Mouse (Mus musculus) spleen, adult 2 months (tissue): ENCODE data around the gene Gm17660. TPM values are rescaled to one million over a fixed set of nuclear protein-coding genes. Genes with fewer than 3 reads are reported as not detected.

ENCODE experiments used
- DNase-seq, 2 experiments: peaks; one replicate each; pipeline versions ENCODE4 v3.0.0 to v3.0.0-alpha.2; 2012 to 2021; ENCODE audit warnings: low spot score in 2 of 2, low read depth in 1 of 2
- H3K27ac ChIP-seq: fragments of 200-500 bp; 2 replicates; pipeline ENCODE4 v1.5.1; 2012; ENCODE audit warnings: low read length, inconsistent platforms; ENCODE audit not compliant: insufficient read depth
- H3K27me3 ChIP-seq: fragments of 200-500 bp; 2 replicates; pipeline ENCODE4 v1.6.1; 2012; ENCODE audit warnings: mild to moderate bottlenecking, moderate library complexity, low read length, inconsistent platforms; ENCODE audit not compliant: control insufficient read depth, insufficient read depth
- H3K36me3 ChIP-seq: fragments of 200-500 bp; 2 replicates; pipeline ENCODE4 v1.6.1; 2012; ENCODE audit warnings: mild to moderate bottlenecking, low read length, inconsistent platforms; ENCODE audit not compliant: control insufficient read depth, insufficient read depth
- H3K4me1 ChIP-seq: fragments of 200-500 bp; 2 replicates; pipeline ENCODE4 v1.6.1; 2011; ENCODE audit warnings: inconsistent platforms; ENCODE audit not compliant: control insufficient read depth, insufficient read depth, insufficient read length
- H3K4me3 ChIP-seq: fragments of 200-500 bp; 2 replicates; pipeline ENCODE4 v1.5.1; 2011; ENCODE audit warnings: mild to moderate bottlenecking, inconsistent platforms; ENCODE audit not compliant: insufficient read depth, insufficient read length; ENCODE audit errors: extremely low read depth
- CTCF ChIP-seq: fragments of 200-500 bp; IDR thresholded peaks from 2 replicates; pipeline ENCODE4 v1.5.1; 2011; ENCODE audit warnings: mild to moderate bottlenecking, inconsistent platforms; ENCODE audit not compliant: insufficient read depth, insufficient read length, insufficient replicate concordance; ENCODE audit errors: extremely low read depth
- POLR2A ChIP-seq: fragments of 200-500 bp; IDR thresholded peaks from 2 replicates; pipeline ENCODE4 v1.6.1; 2011; ENCODE audit warnings: low read depth, low read length, inconsistent platforms
- WGBS: fragments of 180-500 bp; shearing (Covaris S2); methylation state at CpG from one replicate; pipeline ENCODE4 v1.1.7; 2018; 5-methylcytosine and 5-hydroxymethylcytosine counted together
- polyA plus RNA-seq: library from polyadenylated mRNA; depleted of rRNA; stranded (reverse); fragments of >200 nt; gene quantifications from 2 replicates; pipeline ENCODE4 v1.2.3, GENCODE M21; 2012

The Gm17660 gene
- polyA plus RNA-seq, 1 experiment = not detected

DNA sequence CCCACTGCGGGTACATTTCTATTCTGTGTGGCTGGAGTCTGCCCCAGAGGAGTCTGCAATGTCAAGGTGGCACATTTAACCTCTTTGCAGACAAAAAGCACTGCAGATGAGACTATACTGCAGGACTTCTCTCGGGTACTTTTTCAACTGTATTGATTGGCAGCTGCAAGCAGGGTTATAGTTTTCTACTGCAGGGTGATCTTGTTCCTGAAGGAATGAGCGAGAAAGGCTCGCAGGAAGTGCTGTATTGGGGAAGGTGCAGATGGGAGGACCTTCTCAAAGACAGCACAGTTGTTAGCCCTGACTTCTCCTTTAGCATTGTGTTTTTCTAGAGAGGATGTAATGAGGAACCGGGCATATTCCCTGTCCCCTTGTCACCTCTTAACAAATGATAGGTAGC lies 35.1 kb upstream of the Gm17660 start:
- 10% methylated on average over 5 of the region's 5 CpGs for WGBS
- Histone ChIP-seq H3K36me3 (no peaks in the 10 kb centered on the region), H3K4me1 (no peaks in the 10 kb centered on the region), H3K4me3 (no peak overlapping the region), H3K27me3 (no peaks in the 10 kb centered on the region), H3K27ac (no peak overlapping the region)
- DNase-seq = no peak
- TF ChIP-seq CTCF = no peak
- TF ChIP-seq POLR2A = no peak

- no peaks in the 10 kb centered on the region for H3K36me3 ChIP-seq
- H3K4me3 ChIP-seq = no peak overlapping the region
- TF ChIP-seq POLR2A = no peak
- 17% methylated on average over 9 of the region's 9 CpGs for WGBS
- H3K27ac ChIP-seq = no peak overlapping the region
- no peaks in the 10 kb centered on the region for H3K27me3 ChIP-seq
- DNase-seq = no peak
- H3K4me1 ChIP-seq = no peaks in the 10 kb centered on the region
Measured at GRCm38 (mm10) chr5:104112016-104112415, 34.6 kb upstream of the Gm17660 start.

DNA sequence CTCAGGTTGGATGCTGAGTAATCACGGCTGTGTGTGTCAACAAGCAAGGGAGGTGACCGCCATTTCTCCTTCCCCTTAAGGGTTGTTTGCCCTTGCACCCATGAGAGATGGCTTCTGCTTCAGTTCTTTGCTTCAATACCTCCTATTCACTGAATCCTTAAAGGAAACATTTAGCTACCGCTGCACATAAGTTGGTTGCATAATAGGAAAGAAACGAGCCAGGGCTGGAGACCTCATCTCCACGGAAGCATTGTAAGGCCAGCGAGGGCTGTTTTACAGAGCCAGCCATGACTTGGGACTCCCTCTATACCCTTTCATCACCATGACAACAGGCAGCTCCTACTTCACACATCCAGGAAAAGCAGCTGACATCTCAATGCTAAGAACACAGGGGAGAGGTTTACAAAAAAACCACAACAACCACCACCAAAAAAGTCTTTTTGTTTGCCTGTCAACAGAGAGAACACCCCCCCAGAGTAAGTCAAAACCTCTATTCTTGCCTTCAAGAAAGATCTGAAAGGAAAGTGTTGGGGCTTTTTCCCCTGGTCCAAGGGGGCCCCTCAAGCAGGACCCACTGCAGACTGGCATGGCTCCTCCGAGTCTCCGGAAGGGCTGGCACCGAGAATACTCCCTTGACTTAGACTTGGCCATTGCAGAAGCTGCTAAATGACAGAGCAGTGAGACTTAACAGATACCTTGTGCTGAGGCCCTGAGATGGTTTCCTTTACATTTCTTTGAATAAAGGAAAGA lies 32.9 kb upstream of the Gm17660 start:
- no peak overlapping the region for H3K4me3 ChIP-seq
- H3K27me3 ChIP-seq = no peaks in the 10 kb centered on the region
- no peaks in the 10 kb centered on the region for H3K4me1 ChIP-seq
- WGBS = 70% methylated on average over 9 of the region's 9 CpGs
- DNase-seq = no peak
- no peak overlapping the region for H3K27ac ChIP-seq
- TF ChIP-seq POLR2A (no peak), CTCF (no peak)
- H3K36me3 ChIP-seq = no peaks in the 10 kb centered on the region

DNA sequence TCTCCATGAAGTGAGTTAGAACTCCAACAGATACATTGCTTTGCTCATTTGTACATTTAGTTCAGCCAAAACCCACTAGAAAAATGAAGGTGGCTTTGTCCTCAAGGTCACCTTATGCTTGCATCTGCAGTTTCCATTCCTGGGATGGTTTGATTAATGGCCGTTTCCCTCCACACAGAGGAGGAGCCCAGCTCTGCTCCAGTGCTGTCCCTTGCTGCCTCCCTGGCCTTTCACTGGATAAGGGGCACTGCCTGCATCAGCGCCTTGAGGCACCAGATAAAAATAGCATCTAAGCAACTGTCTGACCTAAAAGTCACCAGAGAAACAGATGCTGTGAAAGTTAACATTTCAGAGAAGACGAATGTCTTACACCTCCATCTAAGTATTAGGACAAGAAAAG lies 32.1 kb upstream of the Gm17660 start:
- Histone ChIP-seq H3K27ac (no peak overlapping the region), H3K4me3 (no peak overlapping the region), H3K27me3 (no peaks in the 10 kb centered on the region), H3K4me1 (no peaks in the 10 kb centered on the region), H3K36me3 (no peaks in the 10 kb centered on the region)
- DNase-seq = no peak
- TF ChIP-seq POLR2A (no peak), CTCF (no peak)
- 72% methylated on average over 3 of the region's 3 CpGs for WGBS

DNA sequence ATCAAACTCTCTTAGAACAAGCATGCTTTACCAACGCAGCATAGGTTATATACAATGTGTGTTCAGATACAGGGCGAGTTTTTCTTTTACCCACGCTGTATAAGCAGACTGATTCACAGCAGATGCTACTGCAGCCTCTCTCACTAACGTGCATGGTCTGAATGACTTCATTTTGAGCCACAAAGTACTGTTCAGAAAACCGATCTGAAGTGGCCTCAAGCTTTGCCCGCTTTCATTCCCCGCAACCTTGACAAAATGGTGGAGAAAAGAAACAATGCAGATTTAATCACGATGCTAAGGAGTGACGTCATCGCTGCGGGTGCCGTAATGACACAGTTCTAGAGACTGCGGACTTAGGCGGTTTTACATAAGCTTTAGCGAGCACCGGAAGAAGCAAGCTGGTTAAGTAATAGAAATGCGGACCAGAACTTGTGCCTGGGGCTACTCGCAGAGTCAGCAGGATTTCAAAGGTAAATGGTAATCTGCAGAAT lies 31.5 kb upstream of the Gm17660 start:
- no peak for DNase-seq
- H3K27ac ChIP-seq = no peak overlapping the region

GRCm38 (mm10) chr5:104108127-104108875 lies 30.9 kb upstream of the Gm17660 start:
- H3K36me3 ChIP-seq = no peaks in the 10 kb centered on the region
- 75% methylated on average over 11 of the region's 11 CpGs for WGBS
- H3K27ac ChIP-seq = no peak overlapping the region
- DNase-seq = no peak
- no peak overlapping the region for H3K4me3 ChIP-seq
- TF ChIP-seq POLR2A (no peak), CTCF (no peak)
- no peaks in the 10 kb centered on the region for H3K27me3 ChIP-seq
- H3K4me1 ChIP-seq = no peaks in the 10 kb centered on the region

More for the DNA sequence above, 31.5 kb upstream of the Gm17660 start:
- H3K27me3 ChIP-seq = no peaks in the 10 kb centered on the region
- TF ChIP-seq POLR2A (no peak), CTCF (no peak)
- no peak overlapping the region for H3K4me3 ChIP-seq
- H3K36me3 ChIP-seq = no peaks in the 10 kb centered on the region
- no peaks in the 10 kb centered on the region for H3K4me1 ChIP-seq
- WGBS = 30% methylated on average over 18 of the region's 18 CpGs

DNA sequence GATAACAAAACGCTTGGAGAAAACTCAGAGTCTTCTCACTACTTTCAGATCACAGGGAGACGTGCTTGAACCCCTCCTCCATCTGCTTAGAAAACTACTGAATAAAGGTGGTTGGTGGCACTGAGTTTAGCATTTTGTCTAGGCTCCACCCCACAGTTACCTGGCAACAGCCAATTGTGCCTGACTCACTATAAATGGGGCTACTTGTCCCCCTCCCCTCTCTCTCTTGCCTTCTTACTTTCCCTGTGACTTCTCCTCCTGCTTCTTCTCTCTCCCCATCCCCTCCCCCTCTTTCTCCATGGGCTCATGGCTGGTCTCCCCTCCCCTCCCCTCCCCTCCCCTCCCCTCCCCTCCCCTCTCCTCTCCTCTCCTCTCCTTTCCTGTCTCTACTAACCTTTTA lies 26.7 kb upstream of the Gm17660 start:
- no peak for DNase-seq
- Histone ChIP-seq H3K36me3 (no peaks in the 10 kb centered on the region), H3K4me3 (no peak overlapping the region), H3K27ac (no peak overlapping the region), H3K4me1 (no peaks in the 10 kb centered on the region), H3K27me3 (no peaks in the 10 kb centered on the region)
- TF ChIP-seq POLR2A (no peak), CTCF (no peak)
- WGBS = 90% methylated on average over 2 of the region's 2 CpGs
